Mouse (Mus musculus) MEL (cell line): ENCODE measurements around the gene 4930432K21Rik.

Source experiments
- CHD2 ChIP-seq: IDR thresholded peaks from 2 replicates; pipeline ENCODE4 v1.6.1; 2011; ENCODE audit warnings: low read length, improper control_type of control experiment
- CTCF ChIP-seq, 3 experiments: IDR thresholded peaks in 2 of 3; conservative IDR thresholded peaks in 1 of 3; 2 replicates each; pipeline ENCODE4 v1.5.1; 2011 to 2012; ENCODE audit warnings: low read length in 3 of 3, low read depth in 2 of 3, mild to moderate bottlenecking in 2 of 3, improper control_type of control experiment in 1 of 3, inconsistent platforms in 1 of 3, mixed read lengths in 1 of 3, moderate library complexity in 1 of 3; ENCODE audit not compliant: control insufficient read depth in 1 of 3, insufficient read depth in 1 of 3, poor library complexity in 1 of 3, severe bottlenecking in 1 of 3
- E2F4 ChIP-seq: IDR thresholded peaks from 2 replicates; pipeline ENCODE4 v1.6.1; 2011; ENCODE audit warnings: low read depth, low read length, improper control_type of control experiment, borderline replicate concordance
- GATA1 ChIP-seq: IDR thresholded peaks from 2 replicates; pipeline ENCODE4 v1.6.1; 2011; ENCODE audit warnings: low read depth, low read length, improper control_type of control experiment
- MAX ChIP-seq: IDR thresholded peaks from 2 replicates; pipeline ENCODE4 v1.6.1; 2011; ENCODE audit warnings: low read length, improper control_type of control experiment
- MEF2A ChIP-seq: IDR thresholded peaks from 2 replicates; pipeline ENCODE4 v1.6.1; 2014; ENCODE audit warnings: low read depth, mild to moderate bottlenecking, inconsistent platforms, low read length, improper control_type of control experiment; ENCODE audit not compliant: poor library complexity, insufficient replicate concordance, severe bottlenecking; ENCODE audit errors: extremely low read depth
- MYC ChIP-seq: IDR thresholded peaks from 2 replicates; pipeline ENCODE4 v1.6.1; 2011; ENCODE audit warnings: low read depth, mild to moderate bottlenecking, low read length, improper control_type of control experiment, moderate library complexity
- TBP ChIP-seq: IDR thresholded peaks from 2 replicates; pipeline ENCODE4 v1.8.0; 2011; ENCODE audit warnings: low read depth, low read length, improper control_type of control experiment
- USF1 ChIP-seq: IDR thresholded peaks from 2 replicates; pipeline ENCODE4 v1.6.1; 2014; ENCODE audit warnings: low read depth, mild to moderate bottlenecking, inconsistent platforms, low read length, improper control_type of control experiment, moderate library complexity
- ZKSCAN1 ChIP-seq: IDR thresholded peaks from 2 replicates; pipeline ENCODE4 v1.6.1; 2012; ENCODE audit warnings: low read depth, mild to moderate bottlenecking, inconsistent platforms, low read length, improper control_type of control experiment, moderate library complexity
- ZNF384 ChIP-seq: IDR thresholded peaks from 2 replicates; pipeline ENCODE4 v1.6.1; 2012; ENCODE audit warnings: low read depth, mild to moderate bottlenecking, inconsistent platforms, low read length, improper control_type of control experiment

DNA sequence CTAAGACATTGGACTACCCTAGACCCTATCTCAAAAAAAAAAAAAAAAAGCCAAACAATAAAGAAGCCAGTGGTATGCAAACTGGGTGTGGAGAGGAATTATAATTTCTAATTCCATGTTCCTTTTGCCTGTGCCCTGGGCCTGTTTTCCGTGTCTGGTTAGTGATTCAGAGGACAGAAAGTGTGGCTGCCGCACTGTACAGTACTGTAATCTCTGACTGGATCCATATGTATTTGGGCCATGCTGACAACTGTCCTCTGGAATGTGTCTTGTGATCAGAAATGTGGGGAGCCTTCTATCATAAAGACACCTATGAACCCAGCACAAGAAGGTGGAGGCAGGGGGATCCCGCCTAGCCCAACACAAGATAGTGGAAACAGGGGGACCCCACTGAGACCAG, 25.7 kb upstream of the 4930432K21Rik start:
- no peak for TF ChIP-seq ZNF384
- no peak for TF ChIP-seq CTCF (IDR thresholded peaks at IDR 0.05 in 2 of 3, conservative IDR thresholded peaks at IDR 0.05 in 1 of 3; ENCODE audit: control insufficient read depth in 1 of 3, insufficient read depth in 1 of 3, low read depth in 2 of 3, low read length in 3 of 3, poor library complexity in 1 of 3, severe bottlenecking in 1 of 3)
- no peak for TF ChIP-seq TBP
- no peak for TF ChIP-seq CHD2
- no peak for TF ChIP-seq USF1
- no peak for TF ChIP-seq E2F4
- TF ChIP-seq GATA1 = no peak
- no peak for TF ChIP-seq MEF2A
- no peak for TF ChIP-seq ZKSCAN1
- TF ChIP-seq MAX = no peak
- TF ChIP-seq MYC = no peak
